Mouse (Mus musculus) kidney, adult 2 months (tissue): Measurements from ENCODE around the gene Olfr697.
"Not testable (repeated sequence)": the region's sequence is repeated elsewhere in the genome, so short reads cannot be mapped to it uniquely, and the experiment has no call there.

ENCODE experiments used
- CTCF ChIP-seq: fragments of 200-500 bp; conservative IDR thresholded peaks from 2 replicates; pipeline ENCODE4 v1.5.1; 2011; ENCODE audit warnings: low read depth, mild to moderate bottlenecking, control low read depth, low read length, moderate library complexity, mixed read lengths; ENCODE audit not compliant: insufficient read depth, insufficient read length
- POLR2A ChIP-seq: fragments of 200-500 bp; IDR thresholded peaks from one replicate; pipeline ENCODE4 v1.6.1; 2011; ENCODE audit warnings: low read depth, low read length, control low read depth

- TF ChIP-seq CTCF, POLR2A: not testable (repeated sequence)
Measured at GRCm38 (mm10) chr7:106725654-106726053, 16.6 kb downstream of the Olfr697 start.
